Comparison of ENCODE assay signal across 17 mouse cellular contexts in genomic region chr6:91559371-91559770, GRCm38 (mm10). TPM values are rescaled to one million over a fixed set of nuclear protein-coding genes. Genes with fewer than 3 reads are reported as not detected.
DNase-seq lines count a peak whose midpoint lies in the region; ATAC-seq and TF ChIP-seq lines count a peak whose summit lies in the region.
"Had no signal": no experiment of that assay in that cellular context is flagged by ENCODE, and none has a peak within 500 bp of the region (broad histone marks: within the 10 kb centered on the region; RNA-seq: fewer than 3 reads in every experiment).

No protein-coding gene starts in this region.

- peak overlapping the region; percentile 34; the same call in 1 of the 2 replicates for H3K27ac ChIP-seq in lung, embryonic 14.5 days (ENCODE audit: low read depth)
- H3K27ac ChIP-seq in left cerebral cortex, adult 2 months = no peak overlapping the region
- H3K27ac ChIP-seq: heart, embryonic 13.5 days; hindbrain, embryonic 12.5 days; midbrain, embryonic 10.5 days had no signal

- no peak overlapping the region for H3K9ac ChIP-seq in lung, embryonic 14.5 days
- H3K9ac ChIP-seq: heart, embryonic 13.5 days; hindbrain, embryonic 12.5 days had no signal

- H3K9me3 ChIP-seq in lung, embryonic 14.5 days (ENCODE audit: low read depth, low read length) = no peaks in the 10 kb centered on the region
- H3K9me3 ChIP-seq: hindbrain, embryonic 12.5 days; midbrain, embryonic 10.5 days had no signal

- no peak for ATAC-seq in lung, embryonic 14.5 days (ENCODE audit: insufficient read depth)

- H3K27me3 ChIP-seq in lung, embryonic 14.5 days (ENCODE audit: insufficient read depth, low read length) = no peaks in the 10 kb centered on the region
- H3K27me3 ChIP-seq: hindbrain, embryonic 12.5 days had no signal

- 59% methylated on average over 4 of the region's 4 CpGs for WGBS in lung, embryonic 14.5 days

- intact Hi-C loops in left cerebral cortex, adult 2 months (cut with DNase I) = no loop called here

- 0 out of 2 replicates have a peak, but pooled peaks cover 13% of the 10 kb centered on the region for H3K4me1 ChIP-seq in lung, embryonic 14.5 days (ENCODE audit: insufficient read depth)

- no peak for DNase-seq in lung, embryonic 14.5 days
- DNase-seq in lung, adult 18-20 months = no peak
- DNase-seq in frontal cortex, postnatal 14 days (ENCODE audit: low spot score in 2 of 2) = peak; percentile 21 to 23
- peak; percentile 23 to 55 for DNase-seq in left cerebral cortex, adult 2 months (ENCODE audit: extremely low spot score in 1 of 2, low spot score in 2 of 2)
- peak; percentile 36 for DNase-seq in telencephalon, adult 2 months (ENCODE audit: low read depth, low spot score)
- DNase-seq in urinary bladder, postnatal 14 days (ENCODE audit: low spot score) = no peak
- DNase-seq in thymus, postnatal 36 days = no peak
- DNase-seq: adrenal gland, postnatal 36 days; cerebellum, adult 2 months; gastrocnemius, postnatal 25 days; kidney, adult 2 months; liver; lung, postnatal 10 days; thymus, postnatal 4 days had no signal

- no peak overlapping the region for H3K4me2 ChIP-seq in lung, embryonic 14.5 days
- H3K4me2 ChIP-seq: heart, embryonic 13.5 days; hindbrain, embryonic 12.5 days had no signal

- TF ChIP-seq CTCF in lung, embryonic 14.5 days (IDR thresholded peaks at IDR 0.05; ENCODE audit: low read depth) = no peak
- TF ChIP-seq CTCF in left cerebral cortex, adult 2 months (IDR thresholded peaks at IDR 0.05) = no peak

- H3K4me3 ChIP-seq in lung, embryonic 14.5 days (ENCODE audit: low read depth, low read length) = no peak overlapping the region
- H3K4me3 ChIP-seq in left cerebral cortex, adult 2 months = no peak overlapping the region
- H3K4me3 ChIP-seq: heart, embryonic 13.5 days; hindbrain, embryonic 12.5 days; midbrain, embryonic 10.5 days had no signal

- H3K36me3 ChIP-seq in lung, embryonic 14.5 days (ENCODE audit: insufficient read depth) = no peaks in the 10 kb centered on the region
- H3K36me3 ChIP-seq: heart, embryonic 13.5 days; hindbrain, embryonic 12.5 days; midbrain, embryonic 10.5 days had no signal

RNA-seq across cellular contexts. Expression of gene Lsm3, which starts 43.6 kb away (rescaled TPM):
- polyA plus RNA-seq in lung, embryonic 14.5 days (2014; fragmentation: Nextera tagmentation; extraction: Ambion mirVana) = 325 TPM in 2 replicates
- total RNA-seq in left cerebral cortex, adult 2 months (2021) = 10 to 100 TPM; 35.0 to 40.6 TPM

RNA-seq across cellular contexts. Expression of gene Xpc, which starts 43.7 kb away (rescaled TPM):
- 15.4 and 17.9 TPM in 2 replicates for polyA plus RNA-seq in lung, embryonic 14.5 days (2014; fragmentation: Nextera tagmentation; extraction: Ambion mirVana)
- 10 to 100 TPM; 12.9 to 13.2 TPM for total RNA-seq in left cerebral cortex, adult 2 months (2021)

Comparison
In these comparisons a context has a peak if more than half of its experiments do, and no peak if none do; other contexts are left out.
1. DNase-seq: peak in frontal cortex, postnatal 14 days (2 of 2), left cerebral cortex, adult 2 months (2 of 2) and telencephalon, adult 2 months (single experiment); none in lung, embryonic 14.5 days (single experiment), lung, adult 18-20 months (0 of 2), urinary bladder, postnatal 14 days (single experiment) and thymus, postnatal 36 days (0 of 2).